Mouse (Mus musculus) cerebellum, adult 2 months (tissue): ENCODE results near the gene Cfap299. TPM values are rescaled to one million over a fixed set of nuclear protein-coding genes. Genes with fewer than 3 reads are reported as not detected.

Source experiments
- DNase-seq, 2 experiments: peaks; one replicate each; pipeline ENCODE4 v3.0.0; 2021
- H3K27ac ChIP-seq: fragments of 200-500 bp; 2 replicates; pipeline ENCODE4 v1.5.1; 2012; ENCODE audit warnings: low read length, control low read depth, inconsistent platforms; ENCODE audit not compliant: insufficient read depth
- H3K27me3 ChIP-seq: fragments of 200-500 bp; 2 replicates; pipeline ENCODE4 v1.6.1; 2012; ENCODE audit warnings: inconsistent platforms, mild to moderate bottlenecking, low read length, moderate library complexity; ENCODE audit not compliant: control insufficient read depth, insufficient read depth
- H3K4me1 ChIP-seq: fragments of 200-500 bp; 2 replicates; pipeline ENCODE4 v1.6.1; 2011; ENCODE audit warnings: low read length; ENCODE audit not compliant: control insufficient read depth, insufficient read depth
- H3K4me3 ChIP-seq: fragments of 200-500 bp; replicated peaks from 2 replicates; pipeline ENCODE3; 2011; ENCODE audit warnings: mild to moderate bottlenecking, low read depth, low read length, control low read depth; ENCODE audit not compliant: insufficient read depth
- CTCF ChIP-seq: fragments of 200-500 bp; IDR thresholded peaks from 2 replicates; pipeline ENCODE4 v1.5.1; 2011; ENCODE audit warnings: low read depth, mild to moderate bottlenecking, control low read depth, low read length, moderate library complexity, borderline replicate concordance; ENCODE audit not compliant: insufficient read depth
- POLR2A ChIP-seq: fragments of 200-500 bp; IDR thresholded peaks from 2 replicates; pipeline ENCODE4 v1.6.1; 2011; ENCODE audit warnings: low read length, control low read depth, borderline replicate concordance; ENCODE audit not compliant: insufficient read depth
- WGBS: fragments of 180-500 bp; shearing (Covaris S2); methylation state at CpG from one replicate; pipeline ENCODE4 v1.1.7; 2018; 5-methylcytosine and 5-hydroxymethylcytosine counted together
- polyA plus RNA-seq: library from polyadenylated mRNA; depleted of rRNA; stranded (reverse); fragments of >200 nt; gene quantifications from 2 replicates; pipeline ENCODE4 v1.2.3, GENCODE M21; 2012

Gene Cfap299
- polyA plus RNA-seq, 1 experiment, result 0.85 TPM

DNA sequence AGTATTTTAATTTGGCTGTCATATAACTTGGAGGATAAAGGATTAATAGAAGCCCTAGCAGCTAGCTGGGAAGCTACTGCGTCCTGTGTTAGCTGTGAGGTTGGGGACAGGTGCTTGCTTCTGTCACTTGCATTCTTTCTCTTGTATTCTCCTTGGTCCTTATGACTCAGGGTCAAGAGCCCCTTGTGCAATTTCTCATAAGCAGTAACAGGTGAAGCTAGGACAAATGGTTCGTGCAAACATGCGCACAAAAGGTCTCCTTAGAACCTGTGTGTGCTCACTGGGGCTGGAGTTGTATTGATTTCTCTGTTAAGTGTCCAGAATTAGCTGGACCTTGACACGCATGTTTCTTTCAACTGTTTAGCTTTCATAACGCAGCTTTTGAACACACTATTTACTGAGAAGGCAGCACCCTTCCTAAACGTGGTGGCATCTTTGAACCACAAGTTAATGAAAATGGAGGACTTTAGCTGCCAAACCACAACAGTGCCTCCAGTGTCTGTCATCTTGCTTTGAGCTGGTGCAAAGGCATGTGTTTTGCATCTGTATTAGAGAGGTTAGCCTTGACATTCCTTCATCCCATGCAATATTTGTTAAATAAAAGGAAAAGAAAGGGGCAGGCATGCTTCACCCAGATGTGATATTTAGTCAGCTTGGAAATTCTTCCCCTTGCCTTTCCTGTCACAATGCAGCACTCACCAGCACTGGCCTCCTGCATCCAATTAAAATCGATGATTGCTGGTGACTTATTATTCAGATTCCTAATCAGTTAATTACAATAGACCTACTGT is 223.9 kb downstream of the Cfap299 start:
- no peak for DNase-seq
- no peak overlapping the region for H3K4me3 ChIP-seq
- no peak overlapping the region for H3K27ac ChIP-seq
- TF ChIP-seq POLR2A (no peak), CTCF (no peak)
- H3K4me1 ChIP-seq, result no peaks in the 10 kb centered on the region
- WGBS, result 78% methylated on average over 7 of the region's 7 CpGs
- no peaks in the 10 kb centered on the region for H3K27me3 ChIP-seq

DNA sequence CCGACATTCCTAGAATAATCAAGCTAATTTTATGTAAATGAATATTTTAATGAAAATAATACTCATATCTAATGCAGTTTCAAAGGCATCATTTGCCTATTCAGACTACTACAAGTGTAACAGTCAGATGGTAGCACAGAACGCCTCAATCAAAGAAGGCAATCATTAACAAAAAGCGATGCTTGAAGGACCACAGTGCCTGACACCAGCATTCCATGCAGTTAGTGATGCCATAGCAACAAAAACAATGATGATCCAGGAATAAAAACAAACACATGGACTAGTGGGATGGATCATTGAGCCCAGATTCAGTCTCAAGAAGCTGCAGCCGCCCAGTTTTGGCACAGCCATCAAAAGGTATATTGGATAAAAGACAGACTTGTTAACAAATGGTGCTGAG is 232.2 kb downstream of the Cfap299 start:
- no peak for TF ChIP-seq CTCF
- TF ChIP-seq POLR2A, result no peak
- no peak for DNase-seq
- no peaks in the 10 kb centered on the region for H3K27me3 ChIP-seq
- WGBS, result 46% methylated on average over 4 of the region's 4 CpGs
- H3K4me1 ChIP-seq, result no peaks in the 10 kb centered on the region
- no peak overlapping the region for H3K4me3 ChIP-seq
- H3K27ac ChIP-seq, result no peak overlapping the region

DNA sequence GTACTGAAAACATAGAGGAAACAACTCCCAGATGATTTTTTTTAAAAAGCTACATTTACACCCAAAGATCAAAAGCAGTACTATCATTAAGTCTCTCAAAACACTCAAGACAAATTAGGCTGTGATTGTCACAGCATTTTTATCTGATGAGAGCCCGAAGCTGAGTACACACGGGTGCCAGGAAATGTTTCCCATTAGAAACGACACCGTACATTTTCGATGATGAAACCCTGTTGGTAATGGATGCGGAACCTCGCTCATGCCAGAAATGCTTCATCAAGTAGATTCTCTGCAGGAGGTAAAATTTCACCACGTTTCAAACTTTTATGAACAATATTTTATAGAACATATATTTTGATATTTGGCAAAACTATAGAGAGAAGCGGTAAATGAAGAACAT is 233.7 kb downstream of the Cfap299 start:
- no peak overlapping the region for H3K4me3 ChIP-seq
- no peaks in the 10 kb centered on the region for H3K4me1 ChIP-seq
- TF ChIP-seq CTCF (no peak), POLR2A (no peak)
- no peak for DNase-seq
- no peak overlapping the region for H3K27ac ChIP-seq
- no peaks in the 10 kb centered on the region for H3K27me3 ChIP-seq
- WGBS, result 46% methylated on average over 9 of the region's 9 CpGs

DNA sequence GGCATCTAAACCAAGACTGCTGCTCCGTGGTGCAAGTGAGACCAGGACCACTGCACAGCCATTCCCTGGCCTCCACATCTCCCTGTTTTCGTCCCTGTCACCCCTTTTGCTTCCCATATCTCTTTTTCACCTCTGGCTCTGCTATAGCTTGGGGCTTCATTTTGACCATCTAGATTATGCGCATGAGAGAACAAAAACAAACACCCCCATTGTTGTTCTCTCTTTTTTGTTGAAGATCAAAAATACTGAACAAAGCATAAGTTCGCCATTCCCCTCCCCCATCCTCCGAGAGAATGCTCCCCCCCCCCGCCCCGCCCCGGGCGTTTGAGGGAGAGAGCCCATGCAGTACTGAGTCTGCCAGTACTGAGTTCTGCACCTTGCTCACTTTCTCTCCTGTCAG is 234.7 kb downstream of the Cfap299 start:
- H3K27me3 ChIP-seq, result no peaks in the 10 kb centered on the region
- WGBS, result 14% methylated on average over 9 of the region's 9 CpGs
- TF ChIP-seq CTCF (no peak), POLR2A (no peak)

DNA sequence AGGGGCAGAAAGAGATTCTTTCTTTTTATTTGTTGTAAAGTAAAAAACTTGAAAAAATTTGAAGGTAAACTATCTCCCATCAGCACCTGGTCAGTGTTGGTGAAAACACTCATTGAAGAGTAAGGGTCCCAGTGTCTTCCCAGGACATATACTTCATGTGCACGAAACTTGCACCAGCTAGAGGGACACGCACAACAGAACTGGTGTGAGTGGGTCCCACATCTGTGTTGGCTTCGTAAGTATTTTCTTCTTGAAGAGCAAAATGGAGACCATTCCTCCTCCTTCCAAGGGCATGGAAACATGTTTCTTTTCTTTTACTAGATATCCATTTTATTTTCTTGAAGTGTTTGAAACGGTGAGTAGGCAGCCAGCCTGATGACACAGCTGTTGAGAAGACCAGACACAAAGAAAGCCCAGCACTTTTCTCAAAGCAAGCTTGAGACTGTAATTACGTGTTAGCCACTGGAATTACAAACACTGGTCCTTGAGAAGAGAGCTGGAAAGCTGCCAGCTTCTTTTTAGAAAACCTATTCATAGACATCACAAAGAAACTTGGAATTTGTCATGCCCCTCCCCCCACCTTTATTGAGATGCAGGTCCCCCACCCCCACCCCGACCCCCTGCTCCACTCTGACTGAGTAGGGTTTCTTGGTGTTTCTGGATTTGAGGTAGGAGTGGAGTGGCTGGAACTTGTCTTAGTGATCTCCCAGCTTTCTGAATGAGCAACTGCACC is 237.5 kb downstream of the Cfap299 start:
- Histone ChIP-seq H3K4me1 (no peaks in the 10 kb centered on the region), H3K4me3 (no peak overlapping the region), H3K27me3 (no peaks in the 10 kb centered on the region), H3K27ac (no peak overlapping the region)
- 56% methylated on average over 6 of the region's 6 CpGs for WGBS
- DNase-seq, result no peak
- TF ChIP-seq POLR2A (no peak), CTCF (no peak)

More for the DNA sequence above, 234.7 kb downstream of the Cfap299 start:
- Histone ChIP-seq H3K4me1 (no peaks in the 10 kb centered on the region), H3K27ac (no peak overlapping the region), H3K4me3 (no peak overlapping the region)
- no peak for DNase-seq

DNA sequence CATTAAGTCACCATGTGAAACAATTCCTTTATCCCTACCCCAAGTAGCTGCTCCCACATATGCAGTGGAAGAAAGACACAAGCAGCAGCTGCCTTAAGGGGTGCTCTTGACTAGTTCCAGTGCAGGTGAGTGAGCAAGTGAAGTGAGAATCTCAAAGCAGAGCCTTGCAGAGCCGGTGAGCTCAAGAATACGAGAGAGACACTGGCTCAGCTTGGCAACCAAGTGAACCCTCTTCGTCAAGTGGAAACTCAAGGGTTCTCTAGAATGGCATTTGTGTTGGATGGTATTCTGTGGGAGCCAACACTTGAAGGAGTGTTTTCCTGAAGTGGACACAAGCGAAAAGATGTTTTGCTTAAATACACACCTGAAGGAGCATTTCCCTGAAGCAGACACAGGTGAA is 239.4 kb downstream of the Cfap299 start:
- Histone ChIP-seq H3K4me1 (peaks cover 4% of the 10 kb centered on the region), H3K4me3 (no peak overlapping the region), H3K27ac (no peak overlapping the region), H3K27me3 (no peaks in the 10 kb centered on the region)
- DNase-seq, result no peak
- WGBS, result 95% methylated on average over 4 of the region's 4 CpGs
- TF ChIP-seq POLR2A, result no peak
- no peak for TF ChIP-seq CTCF

DNA sequence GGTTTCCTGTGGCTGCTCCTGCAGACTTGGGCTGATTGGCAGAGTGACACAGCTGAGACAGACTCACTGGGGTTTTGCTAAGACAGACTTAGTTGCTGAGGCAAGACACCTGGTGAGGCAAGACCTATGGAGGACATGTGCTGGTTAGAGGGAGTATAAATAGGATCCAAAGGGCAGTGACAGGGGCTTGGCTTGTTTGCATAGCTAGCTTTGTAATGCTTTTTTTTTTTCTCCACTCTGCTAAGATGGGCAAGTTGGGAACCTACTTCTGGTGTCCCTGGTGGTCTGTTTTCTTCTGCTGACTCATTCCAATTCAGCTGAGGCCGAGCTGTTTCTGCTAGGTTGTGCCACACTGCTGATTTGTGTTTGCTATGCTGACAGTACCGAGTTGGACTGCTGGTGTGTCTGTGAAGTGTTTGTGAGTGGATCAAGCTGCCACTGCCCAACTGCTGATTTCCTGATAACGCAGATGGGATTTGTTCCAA is 240.0 kb downstream of the Cfap299 start:
- Histone ChIP-seq H3K27ac (no peak overlapping the region), H3K4me3 (no peak overlapping the region), H3K27me3 (no peaks in the 10 kb centered on the region), H3K4me1 (peaks cover 4% of the 10 kb centered on the region)
- WGBS, result 58% methylated on average over 3 of the region's 3 CpGs
- no peak for TF ChIP-seq CTCF
- TF ChIP-seq POLR2A, result no peak
- no peak for DNase-seq

DNA sequence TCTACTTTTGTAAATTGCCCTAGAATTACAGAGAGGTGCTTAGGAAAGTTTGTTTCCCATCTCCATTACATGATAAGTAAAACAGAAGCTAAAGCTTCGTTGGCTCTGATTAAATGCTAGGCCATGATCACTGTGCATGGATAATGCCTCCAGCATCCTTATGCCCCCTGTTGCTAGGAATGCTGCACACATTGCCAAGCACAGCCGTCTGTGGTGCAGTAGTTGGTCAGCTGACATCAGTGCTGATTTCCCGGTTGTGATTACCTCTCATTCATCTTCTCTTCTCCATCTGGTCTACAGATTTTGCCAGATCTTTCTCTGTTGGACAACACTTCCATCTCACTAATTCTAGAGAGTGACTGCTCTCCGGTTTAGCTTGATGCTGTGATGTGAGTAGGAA is 243.3 kb downstream of the Cfap299 start:
- WGBS, result 6% methylated on average over 4 of the region's 4 CpGs
- DNase-seq, result peak; percentile 5 to 49

More for the DNA sequence above, 243.3 kb downstream of the Cfap299 start:
- H3K27ac ChIP-seq, result no peak overlapping the region
- TF ChIP-seq POLR2A, result no peak
- no peak for TF ChIP-seq CTCF
- no peak overlapping the region for H3K4me3 ChIP-seq
- peaks cover 4% of the 10 kb centered on the region for H3K4me1 ChIP-seq
- H3K27me3 ChIP-seq, result no peaks in the 10 kb centered on the region
